Mouse (Mus musculus): Measurements from ENCODE around the gene Phox2a.

DNA sequence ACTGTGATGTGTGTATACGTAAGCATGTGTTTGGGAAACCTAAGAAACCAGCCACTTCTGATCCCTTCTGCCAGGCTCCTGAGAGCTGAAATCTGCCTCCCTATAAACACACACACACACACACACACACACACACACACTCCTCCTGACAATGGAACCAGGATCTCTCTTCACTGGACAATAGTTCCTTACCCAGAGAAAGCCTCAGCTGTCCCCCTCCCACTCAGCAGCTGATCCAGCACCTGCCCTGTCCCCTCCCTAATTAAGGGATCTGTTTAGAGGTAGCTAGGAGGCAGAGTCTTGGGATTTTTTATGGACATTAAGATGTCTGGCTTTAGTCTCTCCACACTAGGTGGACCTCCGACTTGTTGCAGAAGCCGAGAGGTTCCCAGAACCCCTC is 16.8 kb downstream of the Phox2a start:
- TF ChIP-seq CTCF (IDR thresholded peaks at IDR 0.05; ENCODE audit: borderline replicate concordance, insufficient read depth, low read length) (no peak), POLR2A (IDR thresholded peaks at IDR 0.05; ENCODE audit: low read depth, low read length) (no peak)

Measured in embryonic fibroblast, embryonic 13.5 days (primary cell).